Mouse (Mus musculus) limb, embryonic 11.5 days (tissue): ENCODE measurements around the gene Spata45. TPM values are rescaled to one million over a fixed set of nuclear protein-coding genes. Genes with fewer than 3 reads are reported as not detected.

Experiments
- polyA plus RNA-seq: library from polyadenylated mRNA; unstranded; fragments of >200 nt; fragmentation: Nextera tagmentation; extraction: Ambion mirVana; gene quantifications from 2 replicates; pipeline ENCODE4 v1.2.1, GENCODE M21; 2014

Gene Spata45
- polyA plus RNA-seq, 1 experiment from 2014 or later = not detected

Other genes starting within 250 kb of the Spata45 start
- gene Rps6kc1, start 124.9 kb upstream of the Spata45 start, polyA plus RNA-seq = 15.4 and 17.1 TPM in 2 replicates
- gene Angel2, start 111.5 kb upstream of the Spata45 start, polyA plus RNA-seq = 56.7 and 59.0 TPM in 2 replicates
- 76.6 and 77.7 TPM in 2 replicates for gene Vash2, start 57.3 kb upstream of the Spata45 start, polyA plus RNA-seq
- gene Flvcr1, start 10.5 kb upstream of the Spata45 start, polyA plus RNA-seq = 7.5 and 8.9 TPM in 2 replicates
- gene Tatdn3, start 26.3 kb downstream of the Spata45 start, polyA plus RNA-seq = 12.4 and 13.7 TPM in 2 replicates
- gene Nsl1, start 26.4 kb downstream of the Spata45 start, polyA plus RNA-seq = 28.6 and 35.5 TPM in 2 replicates
- gene Batf3, start 61.2 kb downstream of the Spata45 start, polyA plus RNA-seq = 9.4 and 9.7 TPM in 2 replicates
- gene Fam71a, start 128.2 kb downstream of the Spata45 start, polyA plus RNA-seq = not detected in 2 replicates
- 2.2 and 2.3 TPM in 2 replicates for gene Atf3, start 181.4 kb downstream of the Spata45 start, polyA plus RNA-seq